Mouse (Mus musculus): ENCODE results near the gene Prh1. TPM values are rescaled to one million over a fixed set of nuclear protein-coding genes. Genes with fewer than 3 reads are reported as not detected.

Gene Prh1
- not detected for total RNA-seq (2023)

DNA sequence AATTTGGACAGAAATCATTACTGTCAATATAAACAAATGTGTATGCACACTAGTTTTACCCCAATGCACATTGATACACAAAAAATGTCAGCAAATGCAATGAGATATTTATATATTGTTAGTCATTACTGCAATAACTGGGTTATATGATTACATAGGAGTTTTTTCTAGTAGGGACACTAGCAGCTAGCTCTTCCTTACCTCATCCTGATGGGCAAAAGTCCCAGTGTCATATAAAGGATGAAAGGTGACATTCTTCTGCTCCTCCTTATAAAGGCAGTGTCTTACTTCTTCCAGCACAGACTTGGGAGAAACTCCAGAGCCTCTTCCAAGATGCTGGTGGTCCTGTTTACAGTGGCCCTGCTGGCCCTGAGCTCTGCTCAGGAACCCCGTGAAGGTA lies at the start of gene Prh1:
TSS of gene Prh1 (plus strand) at position 301 of the 400 bp plus-strand sequence.

DNA sequence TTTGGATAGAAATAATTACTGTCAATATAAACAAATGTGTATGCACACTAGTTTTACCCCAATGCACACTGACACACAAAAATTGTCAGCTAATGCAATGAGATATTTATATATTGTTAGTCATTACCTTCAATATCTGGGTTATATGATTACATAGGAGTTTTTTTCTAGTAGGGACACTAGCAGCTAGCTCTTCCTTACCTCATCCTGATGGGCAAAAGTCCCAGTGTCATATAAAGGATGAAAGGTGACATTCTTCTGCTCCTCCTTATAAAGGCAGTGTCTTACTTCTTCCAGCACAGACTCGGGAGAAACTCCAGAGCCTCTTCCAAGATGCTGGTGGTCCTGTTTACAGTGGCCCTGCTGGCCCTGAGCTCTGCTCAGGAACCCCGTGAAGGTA lies 26.0 kb downstream of the Prh1 start, which contains the start of gene Prp2:
TSS of gene Prp2 (plus strand) at position 301 of the 400 bp plus-strand sequence.

Other genes with a start within 250 kb of the Prh1 start
- not detected for gene Gm8882, start 205.7 kb upstream of the Prh1 start, total RNA-seq (2023)
- not detected for gene Prp2, start 26.1 kb downstream of the Prh1 start, total RNA-seq (2023)
- gene A630073D07Rik, start 81.7 kb downstream of the Prh1 start, total RNA-seq (2023): not detected
- not detected for gene Tas2r120, start 87.1 kb downstream of the Prh1 start, total RNA-seq (2023)
- gene Tas2r121, start 131.2 kb downstream of the Prh1 start, total RNA-seq (2023): not detected
- gene Tas2r122, start 142.1 kb downstream of the Prh1 start, total RNA-seq (2023): not detected
- gene Tas2r115, start 168.2 kb downstream of the Prh1 start, total RNA-seq (2023): not detected
- gene Tas2r124, start 184.9 kb downstream of the Prh1 start, total RNA-seq (2023): not detected
- not detected for gene Tas2r102, start 192.3 kb downstream of the Prh1 start, total RNA-seq (2023)
- gene Tas2r136, start 208.4 kb downstream of the Prh1 start, total RNA-seq (2023): not detected
- gene Tas2r117, start 233.0 kb downstream of the Prh1 start, total RNA-seq (2023): not detected